Mouse (Mus musculus) macrophage (primary cell): ENCODE measurements at regions not wholly inside any gene's neighbourhood (a gene's known extent, or its start where the extent isn't known, plus 50 kb on each side); places are given as distances from the start of the nearest gene placed in this dataset.

Experiments used
- H3K27ac ChIP-seq: fragments of 350-480 bp; formaldehyde crosslinking; 2 replicates; pipeline ENCODE4 v1.9.0; 2021
- H3K36me3 ChIP-seq: fragments of 350-480 bp; formaldehyde crosslinking; 2 replicates; pipeline ENCODE4 v1.9.0; 2021; ENCODE audit errors: inconsistent target
- H3K4me3 ChIP-seq: fragments of 350-480 bp; formaldehyde crosslinking; 2 replicates; pipeline ENCODE4 v1.9.0; 2021; ENCODE audit errors: inconsistent target
- H3K79me2 ChIP-seq: fragments of 350-480 bp; formaldehyde crosslinking; 2 replicates; pipeline ENCODE4 v1.9.0; 2021; ENCODE audit errors: inconsistent target
- WGBS: methylation state at CpG from one replicate; pipeline ENCODE4 v1.1.7; 2026; ENCODE audit warnings: inconsistent platforms; ENCODE audit not compliant: missing documents; 5-methylcytosine and 5-hydroxymethylcytosine counted together

DNA sequence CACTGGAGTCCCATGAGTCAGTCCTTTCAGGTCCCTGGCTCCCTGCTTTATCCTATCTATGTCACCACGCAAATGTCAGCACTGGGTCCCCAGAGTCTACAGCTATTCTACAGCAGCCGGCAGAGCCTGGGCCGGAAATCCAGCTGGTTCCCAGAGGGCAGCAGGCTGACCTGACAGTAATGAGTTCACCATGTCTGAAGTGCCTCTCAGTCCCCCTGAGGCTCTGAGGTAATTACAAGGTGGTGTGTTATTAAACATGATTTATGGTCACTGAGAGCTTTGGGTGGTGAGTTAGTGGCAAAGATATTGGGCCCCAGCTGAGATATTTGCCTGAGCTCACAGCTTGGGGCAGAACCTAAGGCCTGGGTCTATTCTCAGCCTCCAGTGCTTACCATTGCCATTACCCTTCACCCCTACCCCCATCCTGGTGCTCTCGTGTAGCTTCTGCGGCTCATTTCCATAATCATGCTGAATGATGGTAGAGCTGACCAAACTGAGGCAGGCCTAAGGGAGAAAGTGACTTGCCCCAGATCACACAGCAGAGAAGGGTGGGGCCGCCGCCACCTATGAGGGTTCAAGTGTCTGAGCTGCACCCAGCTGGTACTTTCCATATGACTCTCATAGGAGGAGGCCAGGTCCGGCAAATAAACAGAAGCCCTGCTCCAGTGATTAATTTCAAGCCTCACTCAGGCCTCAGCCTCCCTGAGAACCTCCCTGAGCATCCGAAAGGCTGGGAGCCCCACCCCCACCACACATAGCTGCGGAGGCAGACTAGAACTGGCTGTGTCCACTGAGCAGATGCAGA is 446.8 kb downstream of the Ptpru start:
- Histone ChIP-seq H3K36me3 (no peaks in the 10 kb centered on the region), H3K4me3 (no peak overlapping the region), H3K27ac (no peak overlapping the region), H3K79me2 (no peaks in the 10 kb centered on the region)
- 84% methylated on average over 10 of the region's 10 CpGs for WGBS

DNA sequence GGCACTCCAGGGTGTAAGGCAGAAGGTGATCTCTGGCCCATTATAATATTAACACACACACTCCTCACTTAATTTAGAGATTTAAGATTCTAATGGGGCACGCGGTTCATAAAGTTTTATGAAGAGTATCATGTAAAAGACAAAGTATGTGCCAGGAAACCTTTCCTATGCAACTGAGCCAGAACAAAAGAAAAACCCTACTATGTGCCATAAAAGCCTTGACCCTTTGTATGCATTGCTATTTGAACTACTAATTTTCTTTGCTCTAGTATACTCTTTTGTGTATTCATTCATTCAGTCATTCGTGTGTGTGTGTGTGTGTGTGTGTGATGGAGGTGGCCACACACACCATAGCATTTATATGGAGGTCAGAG is 446.2 kb downstream of the Ptpru start:
- no peak overlapping the region for H3K4me3 ChIP-seq
- WGBS, result 80% methylated on average over 3 of the region's 3 CpGs
- H3K79me2 ChIP-seq, result no peaks in the 10 kb centered on the region
- no peaks in the 10 kb centered on the region for H3K36me3 ChIP-seq
- no peak overlapping the region for H3K27ac ChIP-seq

DNA sequence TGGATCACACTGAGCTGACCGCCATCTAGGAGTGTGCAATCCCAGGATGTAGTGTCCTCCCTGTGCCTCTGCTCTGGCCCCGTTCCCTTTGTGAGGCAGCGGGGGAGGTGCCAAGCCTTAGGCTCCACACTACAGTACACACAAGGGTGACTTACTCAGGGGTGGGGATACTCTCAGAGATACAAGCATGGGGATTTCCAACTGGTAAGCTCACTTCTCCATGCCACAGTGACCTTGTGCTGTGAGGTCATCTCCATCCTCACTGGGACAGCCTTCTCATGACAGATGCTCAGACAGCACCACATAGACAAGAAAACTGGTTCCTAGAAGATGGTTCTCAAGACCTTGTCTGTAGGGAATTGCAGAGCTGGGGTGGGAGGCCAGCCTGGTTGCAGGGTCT is 445.6 kb downstream of the Ptpru start:
- Histone ChIP-seq H3K36me3 (no peaks in the 10 kb centered on the region), H3K27ac (no peak overlapping the region), H3K4me3 (no peak overlapping the region), H3K79me2 (no peaks in the 10 kb centered on the region)
- WGBS, result 92% methylated on average over 3 of the region's 3 CpGs

DNA sequence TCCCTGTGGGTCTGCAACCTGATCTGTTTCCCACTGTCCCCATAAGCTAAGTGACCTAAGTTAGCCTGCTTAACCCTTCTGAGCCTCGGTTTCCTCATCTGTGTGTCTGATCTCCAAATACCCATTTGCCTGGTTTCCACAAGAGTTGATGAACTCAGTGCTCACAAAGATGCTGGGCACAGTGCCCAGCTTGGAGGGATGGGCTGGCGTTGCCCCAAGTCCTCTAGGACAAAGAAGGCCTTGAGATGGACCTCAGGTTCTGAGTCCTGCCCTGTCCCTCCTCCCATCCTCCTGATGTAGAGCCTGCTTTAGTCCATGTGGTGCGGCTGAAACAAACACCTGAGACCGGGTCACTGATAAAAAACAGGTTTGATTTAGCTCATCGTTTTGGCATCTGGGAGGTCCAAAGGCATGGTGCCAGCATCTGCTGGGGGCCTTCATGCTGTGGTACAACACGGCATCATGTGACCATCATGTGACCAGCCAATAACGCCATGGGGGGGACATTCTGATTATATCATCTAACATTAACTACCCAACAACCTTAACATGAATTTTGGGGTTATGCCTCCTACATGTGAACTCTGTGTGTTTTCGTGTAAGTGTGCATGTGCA is 441.8 kb downstream of the Ptpru start:
- Histone ChIP-seq H3K36me3 (no peaks in the 10 kb centered on the region), H3K79me2 (no peaks in the 10 kb centered on the region), H3K27ac (no peak overlapping the region), H3K4me3 (no peak overlapping the region)
- WGBS, result 89% methylated on average over 8 of the region's 8 CpGs

DNA sequence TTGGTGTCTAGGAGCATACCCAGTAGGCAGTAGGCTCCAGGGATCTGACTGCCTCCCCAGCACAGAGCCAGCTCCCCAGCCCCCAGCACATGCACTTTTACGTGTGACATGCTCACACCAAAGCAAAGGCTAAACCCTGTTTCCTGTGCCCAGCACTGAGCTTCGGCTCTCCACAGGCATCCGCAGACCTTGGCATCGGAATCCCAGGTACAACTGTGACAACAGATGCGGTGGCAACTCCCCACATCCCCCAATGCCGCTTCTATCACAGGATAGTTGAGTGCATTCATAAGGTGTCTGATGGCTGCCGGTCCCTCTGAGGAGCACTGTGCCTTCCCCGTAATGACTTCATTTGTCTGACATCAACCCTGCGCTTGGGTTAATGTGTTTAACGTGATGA is 440.9 kb downstream of the Ptpru start:
- no peaks in the 10 kb centered on the region for H3K36me3 ChIP-seq
- WGBS, result 89% methylated on average over 10 of the region's 10 CpGs
- no peaks in the 10 kb centered on the region for H3K79me2 ChIP-seq
- H3K4me3 ChIP-seq, result no peak overlapping the region
- H3K27ac ChIP-seq, result no peak overlapping the region

DNA sequence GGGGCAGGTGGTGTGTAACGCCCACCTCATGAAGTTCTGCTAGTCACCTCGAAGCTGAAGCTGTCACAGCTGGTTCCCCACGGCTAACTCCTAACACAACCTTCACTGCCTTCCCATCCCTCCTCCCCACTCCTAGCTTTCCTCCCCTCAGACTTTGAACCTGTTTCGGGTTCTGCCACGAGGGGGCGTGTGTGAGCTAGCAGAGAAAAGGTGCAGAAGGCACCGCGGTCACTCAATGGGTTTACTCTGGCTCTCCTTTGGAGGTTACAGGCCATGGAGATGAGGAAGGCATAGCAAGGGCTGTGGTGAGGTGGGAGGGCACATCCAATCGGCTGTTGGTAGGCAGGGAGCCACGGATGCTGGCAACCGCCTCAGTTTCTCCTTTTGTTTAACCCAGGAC is 437.3 kb downstream of the Ptpru start:
- no peaks in the 10 kb centered on the region for H3K79me2 ChIP-seq
- WGBS, result 27% methylated on average over 11 of the region's 11 CpGs

DNA sequence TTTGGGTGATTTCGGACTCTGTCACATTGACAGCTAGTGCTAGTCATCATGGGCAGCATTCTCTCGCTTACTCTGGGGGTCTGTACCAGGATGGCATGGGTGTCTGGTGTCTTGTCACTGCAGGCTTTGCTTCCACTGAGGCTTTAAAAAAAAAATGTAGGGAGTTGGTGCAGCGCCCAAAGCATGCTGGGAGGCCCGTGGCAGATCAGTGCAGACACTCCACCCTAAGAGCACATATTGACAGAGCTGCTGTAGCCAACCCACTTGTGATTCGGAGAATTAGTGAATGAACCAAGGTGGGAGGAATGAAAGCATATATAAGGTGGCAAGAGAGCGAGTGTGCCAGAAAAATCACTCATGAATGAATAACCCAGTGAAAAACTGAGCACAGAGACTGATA is 436.8 kb downstream of the Ptpru start:
- H3K27ac ChIP-seq, result no peak overlapping the region
- no peaks in the 10 kb centered on the region for H3K79me2 ChIP-seq
- H3K4me3 ChIP-seq, result no peak overlapping the region
- WGBS, result 92% methylated on average over 6 of the region's 6 CpGs
- no peaks in the 10 kb centered on the region for H3K36me3 ChIP-seq

More for the DNA sequence above, 437.3 kb downstream of the Ptpru start:
- H3K4me3 ChIP-seq, result no peak overlapping the region
- H3K27ac ChIP-seq, result no peak overlapping the region
- H3K36me3 ChIP-seq, result no peaks in the 10 kb centered on the region

DNA sequence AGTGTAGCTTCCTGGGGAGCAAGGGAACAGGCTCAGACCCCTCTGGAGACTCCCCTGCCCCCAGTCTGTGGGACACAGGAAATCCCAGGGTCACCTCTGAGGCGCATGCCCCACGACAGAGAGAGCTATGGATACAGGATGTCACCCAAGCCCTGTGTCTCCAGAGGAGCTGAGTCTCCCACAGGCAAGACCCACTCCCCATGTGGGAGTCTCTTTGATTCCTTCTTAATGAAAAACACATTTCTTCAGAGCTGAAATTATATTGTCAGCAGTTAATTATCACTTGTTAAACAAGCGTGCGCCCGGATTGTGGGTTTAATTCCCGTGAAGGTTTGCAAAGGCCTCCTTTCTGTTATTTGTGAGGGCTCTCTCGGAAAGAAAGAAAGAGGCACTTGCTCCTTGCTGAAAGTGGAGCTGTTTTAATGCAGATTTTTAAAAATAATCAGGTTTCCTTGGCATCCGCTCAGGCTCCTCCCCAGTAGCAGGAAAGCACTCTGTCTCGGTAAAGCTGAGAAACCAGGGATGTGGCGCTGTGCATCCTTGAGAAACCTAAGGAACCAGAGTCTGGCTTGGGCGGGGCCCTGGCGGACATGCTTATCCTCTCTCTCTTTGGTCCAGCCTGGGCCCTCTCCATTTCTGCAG is 432.6 kb downstream of the Ptpru start:
- H3K36me3 ChIP-seq, result no peaks in the 10 kb centered on the region
- H3K27ac ChIP-seq, result no peak overlapping the region
- H3K4me3 ChIP-seq, result no peak overlapping the region
- WGBS, result 90% methylated on average over 12 of the region's 12 CpGs
- H3K79me2 ChIP-seq, result no peaks in the 10 kb centered on the region

DNA sequence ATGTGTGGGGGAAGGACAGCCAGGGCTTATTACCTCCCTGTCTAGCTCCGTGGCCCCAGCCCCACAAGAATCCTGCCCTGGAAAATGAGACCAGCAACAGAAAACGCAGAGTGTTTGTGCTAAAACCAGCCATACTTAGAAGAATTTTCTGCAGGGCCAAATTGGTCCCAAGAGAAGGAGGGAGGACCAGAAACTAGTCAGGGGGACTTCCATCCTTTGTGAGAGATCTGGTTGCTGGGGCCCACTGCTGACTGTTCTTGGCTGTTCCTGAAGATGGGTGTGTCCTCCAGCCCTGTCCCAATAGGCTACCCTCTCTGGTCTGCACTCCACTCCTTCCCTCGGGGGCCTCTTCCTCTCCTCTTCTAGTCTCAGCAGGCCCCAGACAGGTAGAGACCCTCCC is 430.6 kb downstream of the Ptpru start:
- 61% methylated on average over 3 of the region's 3 CpGs for WGBS
- no peaks in the 10 kb centered on the region for H3K36me3 ChIP-seq
- H3K4me3 ChIP-seq, result no peak overlapping the region
- H3K27ac ChIP-seq, result no peak overlapping the region
- H3K79me2 ChIP-seq, result no peaks in the 10 kb centered on the region

DNA sequence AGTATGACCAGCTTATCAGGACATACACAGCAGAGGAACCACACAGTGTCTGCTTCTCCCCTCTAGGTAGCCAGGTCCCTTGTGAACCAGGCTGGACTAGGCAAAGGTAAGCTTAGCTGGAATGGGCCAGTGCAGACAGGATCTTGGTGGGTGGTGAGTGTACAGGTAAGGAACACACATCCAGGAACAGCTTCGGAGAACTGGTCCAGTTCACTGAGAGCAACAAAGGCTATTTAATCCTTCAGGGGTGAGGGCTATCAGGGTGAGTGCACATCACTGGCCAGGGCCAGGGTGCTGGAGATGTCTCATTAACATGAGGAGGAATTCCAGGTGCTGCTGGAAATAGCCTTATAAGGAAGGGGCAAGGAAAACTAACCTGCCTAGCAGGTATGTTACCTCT is 429.4 kb downstream of the Ptpru start:
- Histone ChIP-seq H3K79me2 (no peaks in the 10 kb centered on the region), H3K36me3 (no peaks in the 10 kb centered on the region), H3K27ac (no peak overlapping the region), H3K4me3 (no peak overlapping the region)
- WGBS, result 91% methylated on average over 1 of the region's 1 CpGs

DNA sequence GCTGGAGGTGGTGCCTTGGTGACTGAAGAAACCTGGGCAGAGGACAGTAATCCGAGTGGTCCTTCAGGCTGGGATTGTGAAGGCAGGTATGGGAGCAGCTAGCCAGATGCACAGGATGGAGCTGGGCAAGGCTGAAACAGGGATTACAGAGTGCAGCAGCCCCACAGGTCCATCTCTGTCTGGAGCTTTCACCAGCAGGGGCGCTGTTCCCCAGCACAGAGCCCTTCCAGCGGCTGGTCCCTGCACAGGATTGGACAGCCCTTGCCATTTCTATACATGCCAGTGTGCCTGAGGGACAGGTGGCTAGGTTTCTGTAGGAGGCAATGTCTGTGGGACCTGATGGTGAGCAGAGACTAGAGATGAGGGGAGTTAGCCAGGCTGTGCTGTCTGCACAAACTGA is 428.3 kb downstream of the Ptpru start:
- no peaks in the 10 kb centered on the region for H3K36me3 ChIP-seq
- no peak overlapping the region for H3K4me3 ChIP-seq
- 24% methylated on average over 3 of the region's 3 CpGs for WGBS
- no peaks in the 10 kb centered on the region for H3K79me2 ChIP-seq
- H3K27ac ChIP-seq, result no peak overlapping the region

DNA sequence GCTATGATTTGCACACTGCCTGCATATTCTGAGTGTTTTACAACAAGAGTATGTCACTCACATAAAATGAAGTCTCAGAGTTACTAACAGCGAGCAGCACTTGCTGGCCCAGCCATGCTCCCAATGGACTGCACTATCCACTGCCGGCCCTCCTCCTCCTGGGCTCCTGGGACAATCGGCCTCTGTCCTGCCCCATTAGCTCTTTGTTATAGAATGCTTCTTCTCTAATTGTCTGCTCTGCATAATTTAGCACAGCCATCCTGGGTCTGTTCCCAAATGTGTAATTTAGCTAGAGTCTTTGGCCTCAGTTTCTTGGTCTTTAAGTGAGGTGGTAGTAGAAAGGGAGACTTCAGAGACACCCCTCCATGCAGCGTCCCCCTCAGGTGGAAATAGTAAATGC is 426.2 kb downstream of the Ptpru start:
- H3K27ac ChIP-seq, result no peak overlapping the region
- H3K4me3 ChIP-seq, result no peak overlapping the region
- H3K79me2 ChIP-seq, result no peaks in the 10 kb centered on the region
- H3K36me3 ChIP-seq, result no peaks in the 10 kb centered on the region
- 70% methylated on average over 4 of the region's 4 CpGs for WGBS

DNA sequence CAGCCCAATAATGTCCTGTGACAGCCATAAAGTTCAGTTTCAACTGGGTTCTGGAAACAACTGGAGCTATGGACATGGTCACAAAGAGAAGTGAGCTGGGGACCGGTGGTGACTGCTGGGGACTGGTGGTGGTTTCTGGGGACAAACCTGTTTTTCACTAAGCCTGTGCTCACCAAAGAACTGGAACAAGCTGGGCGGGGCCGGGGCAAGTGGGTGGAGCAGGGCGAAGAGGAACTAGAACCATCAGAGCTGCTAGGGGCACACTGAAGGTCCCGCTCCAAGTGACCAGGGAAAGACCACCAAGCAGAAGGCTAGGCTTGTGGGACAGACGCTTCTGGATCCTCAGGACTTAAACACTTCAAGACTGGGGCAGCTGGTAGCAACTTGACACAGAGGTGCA is 424.7 kb downstream of the Ptpru start:
- Histone ChIP-seq H3K36me3 (no peaks in the 10 kb centered on the region), H3K4me3 (no peak overlapping the region), H3K79me2 (no peaks in the 10 kb centered on the region), H3K27ac (no peak overlapping the region)
- 23% methylated on average over 6 of the region's 6 CpGs for WGBS

DNA sequence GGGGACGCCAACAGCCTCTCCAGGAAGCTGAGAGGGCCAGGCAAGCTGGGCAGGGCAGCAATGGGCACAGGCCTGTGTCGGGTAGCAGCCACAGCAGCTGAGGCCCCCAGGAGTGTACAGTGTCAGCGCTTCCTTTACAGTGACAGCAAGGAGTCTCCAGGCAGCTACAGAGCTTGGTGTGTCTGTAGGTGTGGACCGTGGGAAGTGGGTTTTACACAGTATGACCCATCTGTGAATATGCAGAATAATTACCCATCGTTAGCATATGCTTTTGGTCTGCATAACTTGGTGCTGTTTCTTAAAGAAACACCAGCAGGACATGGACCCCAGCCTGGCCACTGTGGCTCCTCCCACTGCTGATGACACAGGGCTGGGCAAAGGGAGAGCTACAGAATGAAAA is 422.6 kb downstream of the Ptpru start:
- Histone ChIP-seq H3K4me3 (no peak overlapping the region), H3K27ac (no peak overlapping the region), H3K36me3 (no peaks in the 10 kb centered on the region), H3K79me2 (no peaks in the 10 kb centered on the region)
- 83% methylated on average over 4 of the region's 5 CpGs for WGBS

DNA sequence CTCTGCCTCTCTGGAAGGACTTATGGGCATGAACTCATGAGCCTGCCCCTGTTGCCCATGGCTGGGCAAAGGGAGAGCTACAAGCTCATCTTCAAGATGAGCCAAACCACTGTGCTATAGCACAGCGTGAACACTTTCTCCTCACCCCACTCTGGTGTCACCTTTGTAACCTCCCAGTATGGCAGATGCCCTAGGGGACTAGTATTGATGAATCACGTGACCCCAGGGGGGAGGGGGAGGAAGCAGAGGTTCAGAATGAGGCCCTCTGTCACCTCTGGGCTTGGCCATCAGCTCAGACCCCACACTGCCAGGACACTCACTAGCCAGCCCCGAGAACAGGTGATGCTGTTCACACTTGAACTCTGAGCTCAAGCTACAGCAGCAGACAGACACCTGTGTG is 421.9 kb downstream of the Ptpru start:
- no peak overlapping the region for H3K4me3 ChIP-seq
- H3K27ac ChIP-seq, result no peak overlapping the region
- no peaks in the 10 kb centered on the region for H3K36me3 ChIP-seq
- WGBS, result 54% methylated on average over 3 of the region's 3 CpGs
- no peaks in the 10 kb centered on the region for H3K79me2 ChIP-seq
